ENCODE assay signal across 9 mouse cellular contexts in genomic region chr17:28345882-28346281, GRCm38 (mm10). TPM values are rescaled to one million over a fixed set of nuclear protein-coding genes. Genes with fewer than 3 reads are reported as not detected.
DNase-seq lines count a peak whose midpoint lies in the region; ATAC-seq and TF ChIP-seq lines count a peak whose summit lies in the region.
"Had no signal": no experiment of that assay in that cellular context is flagged by ENCODE, and none has a peak within 500 bp of the region (broad histone marks: within the 10 kb centered on the region; RNA-seq: fewer than 3 reads in every experiment).

No protein-coding gene starts in this region.

- 0 out of 2 replicates have a peak, but pooled peaks have one; percentile 3 for ATAC-seq in kidney, embryonic 16.5 days (ENCODE audit: low FRiP score, low TSS enrichment)
- no peak for ATAC-seq in heart, embryonic 13.5 days (ENCODE audit: extremely low read depth, insufficient number of reproducible peaks, low FRiP score, low TSS enrichment)
- no peak for ATAC-seq in limb, embryonic 14.5 days (ENCODE audit: low FRiP score, low read depth)
- no peak for ATAC-seq in granulocyte monocyte progenitor cell, adult 5-6 weeks (replicated peaks; ENCODE audit: poor library complexity, severe bottlenecking)

- peak overlapping the region; percentile 44 for H3K4me2 ChIP-seq in kidney, embryonic 16.5 days (replicated peaks; ENCODE audit: low read depth, low read length)
- peak overlapping the region; percentile 59 for H3K4me2 ChIP-seq in heart, embryonic 13.5 days
- H3K4me2 ChIP-seq in limb, embryonic 14.5 days (replicated peaks; ENCODE audit: low read depth, low read length, severe bottlenecking): peak overlapping the region; percentile 53

- peaks cover 84% of the 10 kb centered on the region for H3K4me1 ChIP-seq in kidney, embryonic 16.5 days (ENCODE audit: insufficient read depth, low read length)
- peaks cover 85% of the 10 kb centered on the region for H3K4me1 ChIP-seq in heart, embryonic 13.5 days
- H3K4me1 ChIP-seq in limb, embryonic 14.5 days (ENCODE audit: control insufficient read depth, insufficient read depth, low read length): peaks cover 61% of the 10 kb centered on the region

- no peaks in the 10 kb centered on the region; the same call in 1 of the 2 replicates for H3K27me3 ChIP-seq in kidney, embryonic 16.5 days (ENCODE audit: insufficient read depth, low read length)
- no peaks in the 10 kb centered on the region for H3K27me3 ChIP-seq in heart, embryonic 13.5 days (replicated peaks)
- no peaks in the 10 kb centered on the region for H3K27me3 ChIP-seq in limb, embryonic 14.5 days (ENCODE audit: control insufficient read depth, insufficient read depth, low read length)

- H3K9ac ChIP-seq in kidney, embryonic 16.5 days (replicated peaks; ENCODE audit: low read length): peak overlapping the region; percentile 57
- H3K9ac ChIP-seq in heart, embryonic 13.5 days: peak overlapping the region; percentile 77
- peak overlapping the region; percentile 40 for H3K9ac ChIP-seq in limb, embryonic 14.5 days (ENCODE audit: low read depth, low read length, severe bottlenecking)

- no peaks in the 10 kb centered on the region for H3K36me3 ChIP-seq in kidney, embryonic 16.5 days (ENCODE audit: insufficient read depth, low read length)
- no peaks in the 10 kb centered on the region for H3K36me3 ChIP-seq in heart, embryonic 13.5 days
- H3K36me3 ChIP-seq in limb, embryonic 14.5 days (ENCODE audit: control insufficient read depth, insufficient read depth, low read length): peaks cover 2% of the 10 kb centered on the region; the same call in 1 of the 2 replicates

- no peaks in the 10 kb centered on the region for H3K9me3 ChIP-seq in kidney, embryonic 16.5 days (ENCODE audit: low read length)
- H3K9me3 ChIP-seq in heart, embryonic 13.5 days: no peaks in the 10 kb centered on the region
- no peaks in the 10 kb centered on the region for H3K9me3 ChIP-seq in limb, embryonic 14.5 days (ENCODE audit: control insufficient read depth, low read length)
- H3K9me3 ChIP-seq: megakaryocyte, embryonic 14.5 days had no signal

- 16% methylated on average over 10 of the region's 10 CpGs for WGBS in kidney, embryonic 16.5 days
- 10% methylated on average over 10 of the region's 10 CpGs for WGBS in heart, embryonic 13.5 days
- 4% methylated on average over 10 of the region's 10 CpGs for WGBS in limb, embryonic 14.5 days

- TF ChIP-seq POLR2A in limb, embryonic 14.5 days (IDR thresholded peaks at IDR 0.05; ENCODE audit: borderline replicate concordance, extremely low read depth, insufficient read depth, insufficient read length): no peak

- H3K4me3 ChIP-seq in kidney, embryonic 16.5 days (ENCODE audit: low read length): peak overlapping the region; percentile 24
- H3K4me3 ChIP-seq in heart, embryonic 13.5 days: peak overlapping the region; percentile 30
- peak overlapping the region; percentile 22 for H3K4me3 ChIP-seq in limb, embryonic 14.5 days (replicated peaks; ENCODE audit: low read length)
- H3K4me3 ChIP-seq: megakaryocyte, embryonic 14.5 days had no signal

- DNase-seq in kidney, adult 9 months: no peak
- peak; percentile 80 for DNase-seq in NIH3T3 (ENCODE audit: low read depth)
- DNase-seq in limb, embryonic 14.5 days (ENCODE audit: low spot score): peak; percentile 82
- no peak for DNase-seq in cerebellum, postnatal 4 days (ENCODE audit: low spot score in 2 of 2)
- DNase-seq in embryo, embryonic 9.5 days (ENCODE audit: extremely low spot score): no peak

- H3K27ac ChIP-seq in kidney, embryonic 16.5 days (ENCODE audit: low read length): peak overlapping the region; percentile 93
- peak overlapping the region; percentile 89 for H3K27ac ChIP-seq in heart, embryonic 13.5 days (replicated peaks)
- peak overlapping the region; percentile 85 for H3K27ac ChIP-seq in limb, embryonic 14.5 days (replicated peaks; ENCODE audit: low read depth, low read length)

RNA-seq across cellular contexts. Expression of gene Tead3, which starts 4.7 kb away (rescaled TPM):
- 10.7 and 11.5 TPM in 2 replicates for polyA plus RNA-seq in kidney, embryonic 16.5 days (2015; fragmentation: Nextera tagmentation; extraction: Ambion mirVana)
- polyA plus RNA-seq in heart, embryonic 13.5 days (2015; fragmentation: Nextera tagmentation; extraction: Ambion mirVana): 5.9 and 7.3 TPM in 2 replicates
- polyA plus RNA-seq in limb, embryonic 14.5 days (2012; rRNA removed): 85.6 and 102 TPM in 2 replicates
- polyA plus RNA-seq in limb, embryonic 14.5 days (2014; fragmentation: Nextera tagmentation; extraction: Ambion mirVana): 17.4 and 17.9 TPM in 2 replicates
- 3.3 TPM in 1 of 2 replicates, not detected in the other for total RNA-seq in granulocyte monocyte progenitor cell, adult 5-6 weeks (2014; fragmentation: Nextera tagmentation)
- 0.04 TPM in 1 of 2 replicates, not detected in the other for total RNA-seq in granulocyte monocyte progenitor cell, adult 5-6 weeks (2017)

RNA-seq across cellular contexts. Expression of gene Rpl10a, which starts 17.6 kb away (rescaled TPM):
- 543 and 653 TPM in 2 replicates for polyA plus RNA-seq in kidney, embryonic 16.5 days (2015; fragmentation: Nextera tagmentation; extraction: Ambion mirVana)
- polyA plus RNA-seq in heart, embryonic 13.5 days (2015; fragmentation: Nextera tagmentation; extraction: Ambion mirVana): 389 and 419 TPM in 2 replicates
- polyA plus RNA-seq in limb, embryonic 14.5 days (2012; rRNA removed): 3,249 and 4,469 TPM in 2 replicates
- polyA plus RNA-seq in limb, embryonic 14.5 days (2014; fragmentation: Nextera tagmentation; extraction: Ambion mirVana): 810 and 905 TPM in 2 replicates
- 2,618 and 3,063 TPM in 2 replicates for total RNA-seq in granulocyte monocyte progenitor cell, adult 5-6 weeks (2014; fragmentation: Nextera tagmentation)
- total RNA-seq in granulocyte monocyte progenitor cell, adult 5-6 weeks (2017): 785 and 838 TPM in 2 replicates

RNA-seq across cellular contexts. Expression of gene Tulp1, which starts 19.1 kb away (rescaled TPM):
- polyA plus RNA-seq in kidney, embryonic 16.5 days (2015; fragmentation: Nextera tagmentation; extraction: Ambion mirVana): 6.4 and 8.7 TPM in 2 replicates
- polyA plus RNA-seq in heart, embryonic 13.5 days (2015; fragmentation: Nextera tagmentation; extraction: Ambion mirVana): 4.1 TPM in 2 replicates
- 5.0 and 7.4 TPM in 2 replicates for polyA plus RNA-seq in limb, embryonic 14.5 days (2012; rRNA removed)
- polyA plus RNA-seq in limb, embryonic 14.5 days (2014; fragmentation: Nextera tagmentation; extraction: Ambion mirVana): 4.9 and 6.4 TPM in 2 replicates
- total RNA-seq in granulocyte monocyte progenitor cell, adult 5-6 weeks (2014; fragmentation: Nextera tagmentation): not detected in 2 replicates
- total RNA-seq in granulocyte monocyte progenitor cell, adult 5-6 weeks (2017): 0.69 TPM in 1 of 2 replicates, not detected in the other

RNA-seq across cellular contexts. Expression of gene Fance, which starts 32.6 kb away (rescaled TPM):
- 32.3 and 34.0 TPM in 2 replicates for polyA plus RNA-seq in kidney, embryonic 16.5 days (2015; fragmentation: Nextera tagmentation; extraction: Ambion mirVana)
- 19.3 and 22.2 TPM in 2 replicates for polyA plus RNA-seq in heart, embryonic 13.5 days (2015; fragmentation: Nextera tagmentation; extraction: Ambion mirVana)
- polyA plus RNA-seq in limb, embryonic 14.5 days (2012; rRNA removed): 28.3 and 32.4 TPM in 2 replicates
- 30.8 and 36.1 TPM in 2 replicates for polyA plus RNA-seq in limb, embryonic 14.5 days (2014; fragmentation: Nextera tagmentation; extraction: Ambion mirVana)
- total RNA-seq in granulocyte monocyte progenitor cell, adult 5-6 weeks (2014; fragmentation: Nextera tagmentation): 41.7 and 47.9 TPM in 2 replicates
- total RNA-seq in granulocyte monocyte progenitor cell, adult 5-6 weeks (2017): 15.0 and 16.4 TPM in 2 replicates

Comparison
In these comparisons a context has a peak if more than half of its experiments do, and no peak if none do; other contexts are left out.
1. DNase-seq: peak in NIH3T3 (single experiment) and limb, embryonic 14.5 days (single experiment); none in kidney, adult 9 months (single experiment), cerebellum, postnatal 4 days (0 of 2) and embryo, embryonic 9.5 days (single experiment).
2. Peak in every context shown above with its lines, with median percentiles within 50 percentile points of each other: H3K27ac ChIP-seq, H3K4me2 ChIP-seq, H3K4me3 ChIP-seq and H3K9ac ChIP-seq.